Mouse (Mus musculus) CH12.LX (cell line): ENCODE measurements at regions not wholly inside any gene's neighbourhood (a gene's known extent, or its start where the extent isn't known, plus 50 kb on each side); places are given as distances from the start of the nearest gene placed in this dataset.

Experiments used
- DNase-seq: peaks from one replicate; pipeline ENCODE4 v3.0.0-alpha.2; 2013; ENCODE audit errors: extremely low read depth
- H3K27ac ChIP-seq: 2 replicates; pipeline ENCODE4 v1.5.1; 2012; ENCODE audit warnings: low read depth, mild to moderate bottlenecking, control low read depth, moderate library complexity; ENCODE audit not compliant: insufficient read depth
- H3K27me3 ChIP-seq: replicated peaks from 2 replicates; pipeline ENCODE3; 2012; ENCODE audit warnings: inconsistent platforms
- H3K36me3 ChIP-seq, 2 experiments: replicated peaks in 1 of 2; 2 replicates each; pipeline versions ENCODE3 to v1.6.1; 2012; ENCODE audit warnings: inconsistent platforms in 1 of 2, low read length in 1 of 2, mild to moderate bottlenecking in 1 of 2, mixed read lengths in 1 of 2, moderate library complexity in 1 of 2; ENCODE audit not compliant: control insufficient read depth in 1 of 2, insufficient read depth in 1 of 2
- H3K4me1 ChIP-seq, 2 experiments: 2 replicates each; pipeline ENCODE4 v1.6.1; 2012; ENCODE audit warnings: inconsistent platforms in 1 of 2, moderate library complexity in 1 of 2; ENCODE audit not compliant: insufficient read depth in 2 of 2, control insufficient read depth in 1 of 2
- H3K4me2 ChIP-seq: 2 replicates; pipeline ENCODE4 v1.6.1; 2012; ENCODE audit warnings: low read depth, mild to moderate bottlenecking, control low read depth; ENCODE audit not compliant: poor library complexity, insufficient read depth, severe bottlenecking
- H3K4me3 ChIP-seq, 3 experiments: fragments of 150-350 bp in 1 of 3; sonication (generic) in 1 of 3; replicated peaks in 1 of 3; 2 replicates each; pipeline versions ENCODE3 to v1.5.1; 2011 to 2012; ENCODE audit warnings: low read depth in 2 of 3, low read length in 2 of 3, mild to moderate bottlenecking in 2 of 3, moderate library complexity in 2 of 3, control low read depth in 1 of 3, improper control_type of control experiment in 1 of 3, inconsistent platforms in 1 of 3, mixed read lengths in 1 of 3; ENCODE audit not compliant: poor library complexity in 1 of 3
- H3K79me2 ChIP-seq: replicated peaks from 2 replicates; pipeline ENCODE4 v1.6.1; 2012; ENCODE audit warnings: mild to moderate bottlenecking, moderate library complexity; ENCODE audit not compliant: control insufficient read depth, poor library complexity, insufficient read depth, severe bottlenecking; ENCODE audit errors: extremely low read depth
- H3K9ac ChIP-seq: 2 replicates; pipeline ENCODE4 v1.6.1; 2012; ENCODE audit warnings: low read depth, mild to moderate bottlenecking, control low read depth, moderate library complexity; ENCODE audit not compliant: insufficient read depth
- H3K9me3 ChIP-seq: replicated peaks from 2 replicates; pipeline ENCODE3; 2012; ENCODE audit warnings: low read length, inconsistent platforms, mixed read lengths
- BHLHE40 ChIP-seq: IDR thresholded peaks from 2 replicates; pipeline ENCODE4 v1.6.1; 2011; ENCODE audit warnings: mild to moderate bottlenecking, low read depth, low read length, improper control_type of control experiment
- CHD2 ChIP-seq: IDR thresholded peaks from 2 replicates; pipeline ENCODE4 v1.6.1; 2011; ENCODE audit warnings: low read length, improper control_type of control experiment
- CTCF ChIP-seq, 2 experiments: IDR thresholded peaks in 1 of 2; conservative IDR thresholded peaks in 1 of 2; 2 replicates each; pipeline ENCODE4 v1.5.1; 2011 to 2012; ENCODE audit warnings: low read depth in 2 of 2, low read length in 2 of 2, improper control_type of control experiment in 1 of 2, inconsistent platforms in 1 of 2, mild to moderate bottlenecking in 1 of 2, moderate library complexity in 1 of 2
- E2F4 ChIP-seq: IDR thresholded peaks from 2 replicates; pipeline ENCODE4 v1.6.1; 2011; ENCODE audit warnings: low read depth, low read length, improper control_type of control experiment; ENCODE audit not compliant: insufficient replicate concordance
- ELF1 ChIP-seq: IDR thresholded peaks from 2 replicates; pipeline ENCODE4 v1.6.1; 2014; ENCODE audit warnings: low read depth, mild to moderate bottlenecking, inconsistent platforms, low read length, improper control_type of control experiment
- EP300 ChIP-seq: IDR thresholded peaks from 2 replicates; pipeline ENCODE4 v1.6.1; 2011; ENCODE audit warnings: low read length, improper control_type of control experiment
- ETS1 ChIP-seq: conservative IDR thresholded peaks from 2 replicates; pipeline ENCODE4 v1.6.1; 2012; ENCODE audit warnings: low read depth, mild to moderate bottlenecking, inconsistent platforms, low read length, improper control_type of control experiment, moderate library complexity
- GABPA ChIP-seq: IDR thresholded peaks from 2 replicates; pipeline ENCODE4 v1.6.1; 2012; ENCODE audit warnings: low read depth, low read length, improper control_type of control experiment, inconsistent platforms; ENCODE audit not compliant: insufficient replicate concordance
- IRF4 ChIP-seq: IDR thresholded peaks from 2 replicates; pipeline ENCODE4 v1.6.1; 2014; ENCODE audit warnings: low read depth, mild to moderate bottlenecking, inconsistent platforms, low read length, improper control_type of control experiment
- JUND ChIP-seq: conservative IDR thresholded peaks from 2 replicates; pipeline ENCODE4 v1.6.1; 2011; ENCODE audit warnings: low read depth, low read length, improper control_type of control experiment
- KAT2A ChIP-seq: IDR thresholded peaks from 2 replicates; pipeline ENCODE4 v1.6.1; 2012; ENCODE audit warnings: low read length, improper control_type of control experiment, inconsistent platforms; ENCODE audit not compliant: insufficient replicate concordance
- MAFK ChIP-seq: IDR thresholded peaks from 2 replicates; pipeline ENCODE4 v1.6.1; 2011; ENCODE audit warnings: low read length, improper control_type of control experiment; ENCODE audit not compliant: insufficient replicate concordance
- MAX ChIP-seq: IDR thresholded peaks from 2 replicates; pipeline ENCODE4 v1.6.1; 2011; ENCODE audit warnings: low read length, improper control_type of control experiment
- MAZ ChIP-seq: IDR thresholded peaks from 2 replicates; pipeline ENCODE4 v1.6.1; 2012; ENCODE audit warnings: low read depth, mild to moderate bottlenecking, inconsistent platforms, low read length, improper control_type of control experiment, moderate library complexity
- MXI1 ChIP-seq: IDR thresholded peaks from 2 replicates; pipeline ENCODE4 v1.6.1; 2011; ENCODE audit warnings: mild to moderate bottlenecking, low read depth, low read length, improper control_type of control experiment
- MYC ChIP-seq: IDR thresholded peaks from 2 replicates; pipeline ENCODE4 v1.6.1; 2011; ENCODE audit warnings: low read depth, mild to moderate bottlenecking, improper control_type of control experiment, low read length
- NELFE ChIP-seq: IDR thresholded peaks from 2 replicates; pipeline ENCODE4 v1.6.1; 2011; ENCODE audit warnings: low read depth, low read length, improper control_type of control experiment
- NRF1 ChIP-seq: IDR thresholded peaks from 2 replicates; pipeline ENCODE4 v1.6.1; 2014; ENCODE audit warnings: low read depth, mild to moderate bottlenecking, inconsistent platforms, low read length, improper control_type of control experiment, moderate library complexity
- PAX5 ChIP-seq: IDR thresholded peaks from 2 replicates; pipeline ENCODE4 v1.6.1; 2012; ENCODE audit warnings: low read length, inconsistent platforms, mixed read lengths
- POLR2A ChIP-seq: IDR thresholded peaks from 2 replicates; pipeline ENCODE4 v1.6.1; 2011; ENCODE audit warnings: low read depth, mild to moderate bottlenecking, improper control_type of control experiment, low read length
- POLR2AphosphoS2 ChIP-seq: IDR thresholded peaks from 2 replicates; pipeline ENCODE4 v1.6.1; 2011; ENCODE audit warnings: low read depth, low read length, improper control_type of control experiment
- RAD21 ChIP-seq: IDR thresholded peaks from 2 replicates; pipeline ENCODE4 v1.6.1; 2011; ENCODE audit warnings: low read depth, mild to moderate bottlenecking, low read length, improper control_type of control experiment, moderate library complexity
- SIN3A ChIP-seq: IDR thresholded peaks from 2 replicates; pipeline ENCODE4 v1.6.1; 2012; ENCODE audit warnings: low read length, improper control_type of control experiment, inconsistent platforms
- TCF12 ChIP-seq: IDR thresholded peaks from 2 replicates; pipeline ENCODE4 v1.6.1; 2014; ENCODE audit warnings: low read depth, mild to moderate bottlenecking, inconsistent platforms, low read length, improper control_type of control experiment
- UBTF ChIP-seq: IDR thresholded peaks from 2 replicates; pipeline ENCODE4 v1.6.1; 2012; ENCODE audit warnings: low read depth, mild to moderate bottlenecking, inconsistent platforms, low read length, improper control_type of control experiment, moderate library complexity
- USF1 ChIP-seq: IDR thresholded peaks from 2 replicates; pipeline ENCODE4 v1.6.1; 2014; ENCODE audit warnings: low read depth, mild to moderate bottlenecking, inconsistent platforms, low read length, improper control_type of control experiment
- ZC3H11A ChIP-seq: IDR thresholded peaks from 2 replicates; pipeline ENCODE4 v1.6.1; 2012; ENCODE audit warnings: low read depth, mild to moderate bottlenecking, inconsistent platforms, low read length, improper control_type of control experiment
- ZKSCAN1 ChIP-seq: IDR thresholded peaks from 2 replicates; pipeline ENCODE4 v1.6.1; 2012; ENCODE audit warnings: low read depth, inconsistent platforms, low read length, improper control_type of control experiment, borderline replicate concordance
- dilution Hi-C: fragments of 300-500 bp; cut with MboI; formaldehyde crosslinking; loops from 2 replicates; pipeline ENCODE4 v1.14.3; 2020; ENCODE audit warnings: low sequenced_read_pairs; ENCODE audit not compliant: extremely low pct_unique_long_range_greater_than_20kb, extremely low pct_ligation_motif_present
- in situ Hi-C: fragments of 300-500 bp; cut with MboI; formaldehyde crosslinking; loops from 3 replicates; pipeline ENCODE4 v1.14.3; 2019; ENCODE audit warnings: low sequenced_read_pairs, low pct_ligation_motif_present, low pct_unique_long_range_greater_than_20kb, mixed read lengths

DNA sequence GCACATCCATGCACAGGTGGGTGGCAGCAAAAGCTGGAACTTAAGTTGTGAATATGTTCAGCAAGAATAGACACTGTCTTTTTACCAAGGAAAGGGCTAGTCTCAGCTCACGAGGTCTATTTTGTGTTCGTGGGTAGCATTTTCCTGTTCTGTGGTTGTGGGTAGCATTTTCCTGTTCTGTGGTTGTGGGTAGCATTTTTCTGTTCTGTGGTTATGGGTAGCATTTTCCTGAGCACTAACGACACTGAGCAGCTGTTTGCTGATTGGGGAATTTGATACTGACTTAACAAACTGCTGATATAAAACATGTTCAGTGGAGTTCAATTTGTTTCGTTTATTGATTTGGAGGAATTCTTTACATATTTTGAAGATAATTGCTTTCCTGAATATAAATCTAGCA lies 837.8 kb upstream of the Vwc2 start:
- H3K9ac ChIP-seq, result no peak overlapping the region
- no peaks in the 10 kb centered on the region for H3K79me2 ChIP-seq
- peaks cover 28% of the 10 kb centered on the region for H3K9me3 ChIP-seq
- H3K36me3 ChIP-seq, result no peaks in the 10 kb centered on the region
- no peaks in the 10 kb centered on the region for H3K27me3 ChIP-seq
- no peak overlapping the region for H3K4me2 ChIP-seq
- no peak for DNase-seq
- dilution Hi-C loops (no loop called here), in situ Hi-C loops (no loop called here)
- no peaks in the 10 kb centered on the region for H3K4me1 ChIP-seq
- TF ChIP-seq MYC (no peak), BHLHE40 (no peak), POLR2AphosphoS2 (no peak), E2F4 (no peak), CTCF (conservative IDR thresholded peaks at IDR 0.05 in 1 of 2, IDR thresholded peaks at IDR 0.05 in 1 of 2; ENCODE audit: low read depth in 2 of 2, low read length in 2 of 2) (no peak), ETS1 (no peak), ZKSCAN1 (no peak), MXI1 (no peak), KAT2A (no peak)
- no peak overlapping the region for H3K27ac ChIP-seq
- H3K4me3 ChIP-seq, result no peak overlapping the region

DNA sequence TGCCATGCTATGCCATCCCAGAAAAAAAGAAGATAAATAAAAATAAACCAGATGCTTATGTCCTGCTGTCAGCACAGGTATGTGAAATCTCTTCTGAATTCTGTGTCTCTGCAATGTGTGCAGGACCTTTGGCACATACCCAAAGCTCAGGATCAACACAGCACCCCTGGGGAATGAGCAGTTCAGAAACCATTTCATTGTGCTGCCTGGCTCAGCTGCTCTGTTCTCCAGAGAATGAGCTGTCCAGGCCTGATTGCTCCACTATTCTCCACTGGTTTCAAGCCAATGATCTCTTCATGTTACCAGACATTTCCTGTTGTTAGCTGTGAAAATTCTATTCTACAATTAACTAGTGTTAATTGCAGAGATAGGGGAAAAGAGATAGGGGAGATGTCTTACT lies 830.5 kb upstream of the Vwc2 start:
- dilution Hi-C loops, result no loop called here

DNA sequence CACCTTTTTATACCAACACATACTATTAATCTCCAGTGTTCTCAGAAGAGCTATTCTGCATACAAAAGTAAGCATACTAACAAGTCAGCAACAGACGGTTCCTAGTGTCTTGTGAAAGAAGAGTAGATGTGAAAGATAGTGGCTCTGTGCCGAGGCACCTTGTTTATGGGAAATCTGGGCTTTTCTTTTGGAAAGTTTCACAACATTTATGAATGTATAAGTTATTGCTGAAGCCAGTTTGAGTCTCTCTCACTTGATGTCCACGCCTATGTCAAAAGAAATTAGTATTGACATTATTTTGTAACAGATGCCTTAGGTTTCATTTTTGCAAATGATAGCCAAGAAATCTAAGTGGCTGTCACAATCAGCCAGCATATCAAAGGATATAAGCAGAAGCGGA lies 822.0 kb upstream of the Vwc2 start:
- TF ChIP-seq MAX (no peak), ELF1 (no peak), SIN3A (no peak), E2F4 (no peak), ZKSCAN1 (no peak), RAD21 (no peak), USF1 (no peak), MAZ (no peak), IRF4 (no peak), POLR2A (no peak), GABPA (no peak), MAFK (no peak), NRF1 (no peak), EP300 (no peak), MXI1 (no peak)
- TF ChIP-seq, all 38 proteins: peak for 0
- no peak overlapping the region for H3K9ac ChIP-seq
- DNase-seq, result no peak
- dilution Hi-C loops (no loop called here), in situ Hi-C loops (no loop called here)
- H3K36me3 ChIP-seq, result no peaks in the 10 kb centered on the region
- H3K4me3 ChIP-seq, result no peak overlapping the region
- H3K79me2 ChIP-seq, result no peaks in the 10 kb centered on the region
- H3K27ac ChIP-seq, result no peak overlapping the region
- H3K4me2 ChIP-seq, result no peak overlapping the region
- no peaks in the 10 kb centered on the region for H3K27me3 ChIP-seq
- no peaks in the 10 kb centered on the region for H3K4me1 ChIP-seq
- peaks cover 60% of the 10 kb centered on the region for H3K9me3 ChIP-seq

More for the DNA sequence above, 830.5 kb upstream of the Vwc2 start:
- no peak for DNase-seq
- no peak overlapping the region for H3K27ac ChIP-seq
- no peak overlapping the region for H3K4me3 ChIP-seq
- H3K9ac ChIP-seq, result no peak overlapping the region
- no peaks in the 10 kb centered on the region for H3K27me3 ChIP-seq
- no peaks in the 10 kb centered on the region for H3K36me3 ChIP-seq
- in situ Hi-C loops, result no loop called here
- no peaks in the 10 kb centered on the region for H3K4me1 ChIP-seq
- H3K9me3 ChIP-seq, result peaks cover 47% of the 10 kb centered on the region
- no peak overlapping the region for H3K4me2 ChIP-seq
- TF ChIP-seq CHD2, result no peak
- no peak for TF ChIP-seq UBTF
- no peak for TF ChIP-seq SIN3A
- no peak for TF ChIP-seq PAX5
- no peak for TF ChIP-seq NELFE
- no peak for TF ChIP-seq IRF4
- no peak for TF ChIP-seq TCF12
- TF ChIP-seq CTCF (conservative IDR thresholded peaks at IDR 0.05 in 1 of 2, IDR thresholded peaks at IDR 0.05 in 1 of 2; ENCODE audit: low read depth in 2 of 2, low read length in 2 of 2), result no peak
- no peak for TF ChIP-seq ZC3H11A
- no peak for TF ChIP-seq MXI1
- TF ChIP-seq MAFK, result no peak
- no peak for TF ChIP-seq E2F4
- TF ChIP-seq USF1, result no peak
- TF ChIP-seq POLR2A, result no peak
- no peak for TF ChIP-seq JUND
- TF ChIP-seq MYC, result no peak
- H3K79me2 ChIP-seq, result no peaks in the 10 kb centered on the region
